Mouse (Mus musculus): Measurements from ENCODE around the gene Hcar2.

- TF ChIP-seq CTCF (IDR thresholded peaks at IDR 0.05; ENCODE audit: control insufficient read depth, insufficient read depth, insufficient replicate concordance, low read depth, low read length) (no peak), POLR2A (IDR thresholded peaks at IDR 0.05; ENCODE audit: control insufficient read depth, low read depth, low read length) (no peak)
These were observed 1.4 kb downstream of the Hcar2 start for GRCm38 (mm10) chr5:123863934-123864333.
